Mouse (Mus musculus): ENCODE measurements around the gene Zfp865.
A peak's percentile ranks its signal among the peaks of the same experiment; 100 is the strongest.
"Not testable (repeated sequence)": the region's sequence is repeated elsewhere in the genome, so short reads cannot be mapped to it uniquely, and the experiment has no call there.

Gene Zfp865

GRCm38 (mm10) chr7:5020000-5020681 lies at the start of gene Zfp865, which contains the start of gene Ccdc106:
Gene Zfp865, plus strand, starts transcription at chr7:5020376.
Gene Ccdc106, plus strand, starts transcription at chr7:5020553.
- DNase-seq (ENCODE audit: low spot score in 2 of 2) = peak; percentile 98 to 99

- no peak for DNase-seq (ENCODE audit: low spot score in 2 of 2)
Measured at GRCm38 (mm10) chr7:4971068-4971467, 49.1 kb upstream of the Zfp865 start, which contains the start of gene Sbk3. Gene Sbk3, minus strand, starts transcription at chr7:4971168.

GRCm38 (mm10) chr7:4971710-4972109 lies 48.5 kb upstream of the Zfp865 start:
- DNase-seq (ENCODE audit: low spot score in 2 of 2) = no peak

GRCm38 (mm10) chr7:4972321-4973047 lies 47.7 kb upstream of the Zfp865 start:
- no peak for DNase-seq (ENCODE audit: low spot score in 2 of 2)

GRCm38 (mm10) chr7:4975455-4975854 lies 44.7 kb upstream of the Zfp865 start:
- no peak for DNase-seq (ENCODE audit: low spot score in 2 of 2)

GRCm38 (mm10) chr7:4976832-4977231 lies 43.3 kb upstream of the Zfp865 start:
- DNase-seq (ENCODE audit: low spot score in 2 of 2) = no peak

- no peak for DNase-seq (ENCODE audit: low spot score in 2 of 2)
Measured at GRCm38 (mm10) chr7:4988250-4988649, 31.9 kb upstream of the Zfp865 start.

- DNase-seq (ENCODE audit: low spot score in 2 of 2) = no peak
Measured at GRCm38 (mm10) chr7:4993347-4993998, 26.7 kb upstream of the Zfp865 start.

GRCm38 (mm10) chr7:4993999-4994788 lies 26.0 kb upstream of the Zfp865 start:
- no peak for DNase-seq (ENCODE audit: low spot score in 2 of 2)

GRCm38 (mm10) chr7:4995268-4996002 lies 24.7 kb upstream of the Zfp865 start:
- no peak for DNase-seq (ENCODE audit: low spot score in 2 of 2)

GRCm38 (mm10) chr7:4996003-4996895 lies 23.9 kb upstream of the Zfp865 start, which contains the start of gene Zfp579:
Gene Zfp579, minus strand, starts transcription at chr7:4996158.
- DNase-seq (ENCODE audit: low spot score in 2 of 2) = peak; percentile 75 to 86

GRCm38 (mm10) chr7:4996934-4997333 lies 23.2 kb upstream of the Zfp865 start:
- DNase-seq (ENCODE audit: low spot score in 2 of 2) = no peak

GRCm38 (mm10) chr7:4999876-5000275 lies 20.3 kb upstream of the Zfp865 start:
- DNase-seq (ENCODE audit: low spot score in 2 of 2) = no peak

GRCm38 (mm10) chr7:5002876-5003275 lies 17.3 kb upstream of the Zfp865 start:
- DNase-seq (ENCODE audit: low spot score in 2 of 2) = not testable (repeated sequence)

- DNase-seq (ENCODE audit: low spot score in 2 of 2) = no peak
Measured at GRCm38 (mm10) chr7:5008229-5008628, 11.9 kb upstream of the Zfp865 start.

- DNase-seq (ENCODE audit: low spot score in 2 of 2) = no peak
Measured at GRCm38 (mm10) chr7:5012681-5013513, 7.3 kb upstream of the Zfp865 start.

- peak; percentile 96 to 97 for DNase-seq (ENCODE audit: low spot score in 2 of 2)
Measured at GRCm38 (mm10) chr7:5014251-5015117, 5.7 kb upstream of the Zfp865 start, which contains the start of the genes Zfp524 and Fiz1. Gene Zfp524, plus strand, starts transcription at chr7:5014415. Gene Fiz1, minus strand, starts transcription at chr7:5014697.
